In the genomic region with DNA sequence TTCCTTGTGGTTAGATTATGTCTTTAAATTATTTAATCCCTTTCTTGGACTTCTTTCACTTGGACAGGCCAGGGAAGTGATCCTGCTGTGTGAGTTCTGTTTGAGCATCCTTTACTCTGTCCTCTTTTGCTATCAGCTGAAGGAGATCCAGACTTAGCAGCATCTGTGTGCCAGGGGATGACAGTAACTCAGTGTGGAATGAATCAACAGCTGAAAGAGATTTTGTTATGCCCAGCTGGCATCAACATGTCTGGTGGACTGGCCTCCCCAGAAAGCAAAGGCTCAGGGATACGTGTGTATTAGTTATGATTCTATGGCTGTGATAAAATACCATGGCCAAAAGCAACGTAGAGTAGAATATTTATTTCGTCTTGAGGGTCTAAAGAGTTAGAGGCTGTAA, we compare ENCODE assay signal across 16 mouse cellular contexts. TPM values are rescaled to one million over a fixed set of nuclear protein-coding genes. Genes with fewer than 3 reads are reported as not detected.
"Had no signal": no experiment of that assay in that cellular context is flagged by ENCODE, and none has a peak within 500 bp of the region (broad histone marks: within the 10 kb centered on the region; RNA-seq: fewer than 3 reads in every experiment).

No protein-coding gene starts in this region.

- H3K9me3 ChIP-seq: limb, embryonic 10.5 days; liver, embryonic 15.5 days; midbrain, embryonic 13.5 days had no signal

- ATAC-seq: lung, postnatal 0 days had no signal

- H3K4me2 ChIP-seq: liver, embryonic 11.5 days; liver, embryonic 15.5 days; midbrain, embryonic 13.5 days had no signal

- H3K27ac ChIP-seq: limb, embryonic 10.5 days; liver, embryonic 15.5 days; midbrain, embryonic 13.5 days had no signal

- DNase-seq: kidney, adult 8-10 months; kidney, postnatal 25 days; layer of hippocampus, adult 9-11 months; lung, adult 2 months; lung, postnatal 36 days; right cerebral cortex, postnatal 4 days; spleen, adult 18-20 months; thymus, adult 18-20 months; thymus, postnatal 14 days had no signal

- H3K9ac ChIP-seq: liver, embryonic 15.5 days; midbrain, embryonic 13.5 days had no signal

- H3K4me1 ChIP-seq: limb, embryonic 10.5 days; liver, embryonic 15.5 days had no signal

- H3K27me3 ChIP-seq: liver, embryonic 15.5 days; midbrain, embryonic 13.5 days had no signal

- H3K4me3 ChIP-seq: limb, embryonic 10.5 days; liver, embryonic 15.5 days; midbrain, embryonic 13.5 days had no signal

- H3K36me3 ChIP-seq: limb, embryonic 10.5 days; liver, embryonic 15.5 days had no signal

RNA-seq across cellular contexts. Expression of gene Dclk1, which starts 28.2 kb away (rescaled TPM):
- total RNA-seq: megakaryocyte progenitor cell, adult 5-6 weeks; monocyte, adult 5-6 weeks had no signal
